Mouse (Mus musculus) frontal cortex, adult 2 months (tissue): ENCODE results near the gene Ift22. TPM values are rescaled to one million over a fixed set of nuclear protein-coding genes. Genes with fewer than 3 reads are reported as not detected.
"Not testable (repeated sequence)": the region's sequence is repeated elsewhere in the genome, so short reads cannot be mapped to it uniquely, and the experiment has no call there.

ENCODE experiments used
- DNase-seq, 2 experiments: peaks; one replicate each; pipeline ENCODE4 v3.0.0; 2022; ENCODE audit warnings: low spot score in 1 of 2; ENCODE audit errors: extremely low spot score in 1 of 2
- polyA plus RNA-seq: library from polyadenylated mRNA; depleted of rRNA; stranded (reverse); fragments of >200 nt; gene quantifications from 2 replicates; pipeline ENCODE4 v1.2.3, GENCODE M21; 2012

Ift22 gene
- polyA plus RNA-seq, 1 experiment: 82.5 TPM

- DNase-seq: no peak
Measured at GRCm38 (mm10) chr5:136904621-136905020, 3.3 kb upstream of the Ift22 start.

GRCm38 (mm10) chr5:136905630-136906029 lies 2.3 kb upstream of the Ift22 start:
- no peak for DNase-seq

GRCm38 (mm10) chr5:136907587-136907986 lies 363 bp upstream of the Ift22 start:
- DNase-seq: no peak

- no peak for DNase-seq
Measured at GRCm38 (mm10) chr5:136914183-136914582, 6.2 kb downstream of the Ift22 start.

GRCm38 (mm10) chr5:136917613-136918242 lies 9.8 kb downstream of the Ift22 start:
- no peak for DNase-seq

- DNase-seq: peak; percentile 71 to 86
Measured at GRCm38 (mm10) chr5:136918655-136919472, 10.9 kb downstream of the Ift22 start.

- DNase-seq: peak in 1 of 2 experiments; percentile 15
Measured at GRCm38 (mm10) chr5:136919546-136920301, 11.8 kb downstream of the Ift22 start.

GRCm38 (mm10) chr5:136922830-136923229 lies 14.9 kb downstream of the Ift22 start:
- DNase-seq: no peak

GRCm38 (mm10) chr5:136923751-136924478 lies 16.0 kb downstream of the Ift22 start:
- DNase-seq: no peak

- DNase-seq: peak; percentile 72 to 93
Measured at GRCm38 (mm10) chr5:136929073-136929472, 21.1 kb downstream of the Ift22 start.

GRCm38 (mm10) chr5:136931896-136932295 lies 23.9 kb downstream of the Ift22 start:
- DNase-seq: peak in 1 of 2 experiments; percentile 41

GRCm38 (mm10) chr5:136932956-136933355 lies 25.0 kb downstream of the Ift22 start:
- DNase-seq: no peak

- no peak for DNase-seq
Measured at GRCm38 (mm10) chr5:136933930-136934329, 26.0 kb downstream of the Ift22 start.

- DNase-seq: no peak
Measured at GRCm38 (mm10) chr5:136935905-136936695, 28.1 kb downstream of the Ift22 start.

- no peak for DNase-seq
Measured at GRCm38 (mm10) chr5:136936750-136937149, 28.8 kb downstream of the Ift22 start.

- no peak for DNase-seq
Measured at GRCm38 (mm10) chr5:136937621-136938020, 29.7 kb downstream of the Ift22 start.

- DNase-seq: no peak
Measured at GRCm38 (mm10) chr5:136939284-136939683, 31.3 kb downstream of the Ift22 start.

- DNase-seq: not testable (repeated sequence)
Measured at GRCm38 (mm10) chr5:136940029-136940428, 32.1 kb downstream of the Ift22 start.

- no peak for DNase-seq
Measured at GRCm38 (mm10) chr5:136940845-136941560, 33.1 kb downstream of the Ift22 start.
